Mouse (Mus musculus) spleen, adult 2 months (tissue): ENCODE results near the gene Alg1.

Experiments
- CTCF ChIP-seq: fragments of 200-500 bp; IDR thresholded peaks from 2 replicates; pipeline ENCODE4 v1.5.1; 2011; ENCODE audit warnings: mild to moderate bottlenecking, inconsistent platforms; ENCODE audit not compliant: insufficient read depth, insufficient read length, insufficient replicate concordance; ENCODE audit errors: extremely low read depth
- POLR2A ChIP-seq: fragments of 200-500 bp; IDR thresholded peaks from 2 replicates; pipeline ENCODE4 v1.6.1; 2011; ENCODE audit warnings: low read depth, low read length, inconsistent platforms

DNA sequence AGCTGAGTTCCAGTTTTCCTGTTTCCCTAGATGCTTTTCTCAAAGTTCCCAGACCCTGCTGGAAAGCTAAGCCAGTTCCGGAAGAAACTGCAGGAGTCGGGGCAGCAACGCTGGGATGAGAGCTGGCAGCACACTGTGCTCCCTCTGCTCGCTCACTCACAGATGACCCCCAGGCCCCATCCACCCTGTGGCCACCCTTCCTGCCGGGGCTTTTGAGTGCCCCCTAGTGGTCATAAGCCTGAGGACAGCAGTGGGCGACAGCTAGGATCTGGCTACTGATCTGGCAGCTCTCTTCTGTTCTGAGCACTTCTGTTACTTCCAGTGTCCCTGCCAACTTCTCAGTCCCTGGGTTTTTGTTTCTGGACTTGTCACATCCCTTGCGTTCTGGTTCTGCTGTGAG is 11.0 kb downstream of the Alg1 start:
- TF ChIP-seq CTCF (peak; percentile 82), POLR2A (no peak)
